Mouse (Mus musculus) thymus, adult 2 months (tissue): ENCODE results near the gene Nhp2.
A peak's percentile ranks its signal among the peaks of the same experiment; 100 is the strongest.

Source experiments
- CTCF ChIP-seq: fragments of 200-500 bp; IDR thresholded peaks from 2 replicates; pipeline ENCODE4 v1.5.1; 2012; ENCODE audit warnings: mild to moderate bottlenecking, control low read depth, low read length, moderate library complexity, borderline replicate concordance; ENCODE audit not compliant: control insufficient read depth, poor library complexity, insufficient read depth; ENCODE audit errors: extremely low read depth
- POLR2A ChIP-seq: fragments of 200-500 bp; IDR thresholded peaks from 2 replicates; pipeline ENCODE4 v1.6.1; 2012; ENCODE audit warnings: mild to moderate bottlenecking, low read length, control low read depth, moderate library complexity; ENCODE audit not compliant: control insufficient read depth, poor library complexity, insufficient read depth; ENCODE audit errors: extremely low read depth

DNA sequence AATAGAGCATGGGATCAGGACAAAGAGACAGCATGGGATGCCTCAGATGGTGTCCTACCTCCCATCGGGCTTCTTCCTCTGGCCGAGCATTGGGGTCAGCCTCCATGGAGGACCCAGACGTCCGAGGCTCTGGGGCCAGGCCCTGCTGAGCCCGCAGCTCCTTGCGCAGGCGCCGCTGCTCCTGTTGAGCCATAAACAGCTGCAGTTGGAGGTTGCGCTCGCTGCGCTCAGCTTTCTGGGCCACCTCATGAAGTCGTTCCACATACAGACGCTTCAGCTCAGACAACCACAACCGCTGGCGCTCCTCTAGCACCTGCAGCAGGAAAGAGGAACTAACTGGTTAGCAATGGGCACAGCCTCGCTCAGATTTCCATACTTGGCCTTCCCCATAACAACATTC lies 24.7 kb downstream of the Nhp2 start:
- TF ChIP-seq CTCF: no peak
- peak; percentile 58; the same call in 1 of the 2 replicates for TF ChIP-seq POLR2A
